Mouse (Mus musculus) liver, adult 2 months (tissue): ENCODE data around the gene Pxmp4. TPM values are rescaled to one million over a fixed set of nuclear protein-coding genes. Genes with fewer than 3 reads are reported as not detected.
A peak's percentile ranks its signal among the peaks of the same experiment; 100 is the strongest.

Source experiments
- DNase-seq: peaks from one replicate; pipeline ENCODE4 v3.0.0-alpha.2; 2011; ENCODE audit warnings: low read depth, low spot score; ENCODE audit errors: extremely low read depth
- H3K27ac ChIP-seq: fragments of 200-500 bp; replicated peaks from 2 replicates; pipeline ENCODE4 v1.5.1; 2012; ENCODE audit warnings: low read depth, mild to moderate bottlenecking, control low read depth, inconsistent platforms, low read length; ENCODE audit not compliant: insufficient read depth
- H3K27me3 ChIP-seq: fragments of 200-500 bp; 2 replicates; pipeline ENCODE4 v1.6.1; 2012; ENCODE audit warnings: mild to moderate bottlenecking, moderate library complexity, low read length, inconsistent platforms; ENCODE audit not compliant: control insufficient read depth, insufficient read depth
- H3K36me3 ChIP-seq: fragments of 200-500 bp; 2 replicates; pipeline ENCODE4 v1.6.1; 2012; ENCODE audit warnings: low read length, inconsistent platforms; ENCODE audit not compliant: control insufficient read depth, insufficient read depth
- H3K4me1 ChIP-seq: fragments of 200-500 bp; 2 replicates; pipeline ENCODE4 v1.6.1; 2011; ENCODE audit warnings: low read length; ENCODE audit not compliant: control insufficient read depth, insufficient read depth
- H3K4me3 ChIP-seq: fragments of 200-500 bp; 2 replicates; pipeline ENCODE4 v1.5.1; 2011; ENCODE audit warnings: low read depth, mild to moderate bottlenecking, control low read depth, low read length, moderate library complexity; ENCODE audit not compliant: insufficient read depth
- H3K79me2 ChIP-seq: fragments of 200-500 bp; 2 replicates; pipeline ENCODE4 v1.6.1; 2012; ENCODE audit warnings: inconsistent platforms, mild to moderate bottlenecking, low read length, moderate library complexity; ENCODE audit not compliant: control insufficient read depth, insufficient read depth
- H3K9ac ChIP-seq: fragments of 200-500 bp; 2 replicates; pipeline ENCODE4 v1.6.1; 2012; ENCODE audit warnings: low read depth, mild to moderate bottlenecking, control low read depth, inconsistent platforms, low read length
- CTCF ChIP-seq: fragments of 200-500 bp; IDR thresholded peaks from 2 replicates; pipeline ENCODE4 v1.5.1; 2011; ENCODE audit warnings: low read depth, low read length, control low read depth
- POLR2A ChIP-seq: fragments of 200-500 bp; IDR thresholded peaks from 2 replicates; pipeline ENCODE4 v1.6.1; 2011; ENCODE audit warnings: low read length, control low read depth; ENCODE audit not compliant: insufficient read depth; ENCODE audit errors: extremely low read depth
- WGBS: fragments of 180-500 bp; shearing (Covaris S2); methylation state at CpG from one replicate; pipeline ENCODE4 v1.1.7; 2018; 5-methylcytosine and 5-hydroxymethylcytosine counted together
- polyA plus RNA-seq: library from polyadenylated mRNA; depleted of rRNA; stranded (reverse); fragments of >200 nt; gene quantifications from 2 replicates; pipeline ENCODE4 v1.2.3, GENCODE M21; 2012
- total RNA-seq: library from RNA; depleted of rRNA; stranded (reverse); fragments of >200 nt; gene quantifications from 2 replicates; pipeline ENCODE4 v1.2.3, GENCODE M21; 2014

The Pxmp4 gene
- total and polyA plus RNA-seq, 2 experiments = 39.9 to 127 TPM

GRCm38 (mm10) chr2:154569071-154569748, 34.3 kb downstream of the Pxmp4 start:
- Histone ChIP-seq H3K27ac (peak overlapping the region; percentile 1; the same call in 1 of the 2 replicates), H3K27me3 (no peaks in the 10 kb centered on the region), H3K9ac (peak overlapping the region; percentile 57), H3K36me3 (no peaks in the 10 kb centered on the region), H3K4me3 (peak overlapping the region; percentile 47), H3K79me2 (no peaks in the 10 kb centered on the region), H3K4me1 (peaks cover 2% of the 10 kb centered on the region; the same call in 1 of the 2 replicates)
- DNase-seq = peak; percentile 78
- TF ChIP-seq CTCF = no peak
- TF ChIP-seq POLR2A = no peak
- WGBS = under 1% methylated on average over 67 of the region's 70 CpGs

- 65% methylated on average over 10 of the region's 10 CpGs for WGBS
- Histone ChIP-seq H3K4me3 (peak overlapping the region; percentile 47), H3K4me1 (peaks cover 2% of the 10 kb centered on the region; the same call in 1 of the 2 replicates), H3K9ac (peak overlapping the region; percentile 57; the same call in 1 of the 2 replicates), H3K79me2 (no peaks in the 10 kb centered on the region), H3K27me3 (no peaks in the 10 kb centered on the region), H3K36me3 (no peaks in the 10 kb centered on the region), H3K27ac (peak overlapping the region; percentile 1; the same call in 1 of the 2 replicates)
- TF ChIP-seq CTCF (no peak), POLR2A (no peak)
- no peak for DNase-seq
Measured at GRCm38 (mm10) chr2:154568329-154569070, 35.0 kb downstream of the Pxmp4 start.

- no peaks in the 10 kb centered on the region for H3K27me3 ChIP-seq
- no peaks in the 10 kb centered on the region for H3K36me3 ChIP-seq
- DNase-seq = no peak
- no peak for TF ChIP-seq POLR2A
- no peak for TF ChIP-seq CTCF
- H3K4me1 ChIP-seq = peaks cover 2% of the 10 kb centered on the region; the same call in 1 of the 2 replicates
- no peak overlapping the region for H3K27ac ChIP-seq
- H3K4me3 ChIP-seq = no peak overlapping the region
- H3K9ac ChIP-seq = no peak overlapping the region
- no peaks in the 10 kb centered on the region for H3K79me2 ChIP-seq
- WGBS = 58% methylated on average over 2 of the region's 2 CpGs
Measured at GRCm38 (mm10) chr2:154567766-154568165, 35.7 kb downstream of the Pxmp4 start.

- Histone ChIP-seq H3K4me3 (peak overlapping the region; percentile 14; the same call in 1 of the 2 replicates), H3K36me3 (no peaks in the 10 kb centered on the region), H3K79me2 (no peaks in the 10 kb centered on the region), H3K4me1 (peaks cover 2% of the 10 kb centered on the region; the same call in 1 of the 2 replicates), H3K27me3 (no peaks in the 10 kb centered on the region), H3K9ac (peak overlapping the region; percentile 69), H3K27ac (no peak overlapping the region)
- TF ChIP-seq CTCF (no peak), POLR2A (no peak)
- peak; percentile 73 for DNase-seq
- WGBS = 37% methylated on average over 8 of the region's 8 CpGs
Measured at GRCm38 (mm10) chr2:154566641-154567040, 36.9 kb downstream of the Pxmp4 start.

- Histone ChIP-seq H3K36me3 (no peaks in the 10 kb centered on the region), H3K27me3 (no peaks in the 10 kb centered on the region), H3K9ac (no peak overlapping the region), H3K4me1 (peaks cover 2% of the 10 kb centered on the region; the same call in 1 of the 2 replicates), H3K79me2 (no peaks in the 10 kb centered on the region), H3K27ac (no peak overlapping the region), H3K4me3 (no peak overlapping the region)
- TF ChIP-seq CTCF = no peak
- no peak for TF ChIP-seq POLR2A
- WGBS = 96% methylated on average over 3 of the region's 3 CpGs
- DNase-seq = no peak
Measured at GRCm38 (mm10) chr2:154565562-154565961, 37.9 kb downstream of the Pxmp4 start.
